In genomic region chr3:21842545-21843291, GRCm38 (mm10) we compare ENCODE assay signal across 15 mouse cellular contexts.
DNase-seq lines count a peak whose midpoint lies in the region; ATAC-seq lines count a peak whose summit lies in the region.
"Had no signal": no experiment of that assay in that cellular context is flagged by ENCODE, and none has a peak within 500 bp of the region (broad histone marks: within the 10 kb centered on the region; RNA-seq: fewer than 3 reads in every experiment).

No protein-coding gene starts in this region.

- no peak overlapping the region for H3K4me3 ChIP-seq in kidney, embryonic 14.5 days (ENCODE audit: low read length)
- H3K4me3 ChIP-seq in midbrain, embryonic 15.5 days = no peak overlapping the region
- no peak overlapping the region for H3K4me3 ChIP-seq in midbrain, embryonic 11.5 days (ENCODE audit: low read depth, low read length)
- H3K4me3 ChIP-seq in neural tube, embryonic 14.5 days (ENCODE audit: low read depth, low read length) = no peak overlapping the region
- H3K4me3 ChIP-seq: midbrain, embryonic 12.5 days had no signal

- ATAC-seq in kidney, embryonic 14.5 days (ENCODE audit: low FRiP score, low TSS enrichment) = no peak; the same call in 1 of the 2 replicates
- ATAC-seq in midbrain, embryonic 15.5 days (replicated peaks) = no peak; the same call in 1 of the 2 replicates
- ATAC-seq in midbrain, embryonic 11.5 days (ENCODE audit: low FRiP score) = no peak
- peak; percentile 56; the same call in 1 of the 2 replicates for ATAC-seq in neural tube, embryonic 14.5 days (ENCODE audit: low read depth)
- ATAC-seq: forebrain, embryonic 16.5 days; inflammation-experienced regulatory T-cells, adult 6 months had no signal

- no peaks in the 10 kb centered on the region; the same call in 1 of the 2 replicates for H3K9me3 ChIP-seq in kidney, embryonic 14.5 days (ENCODE audit: control insufficient read depth, low read length)
- H3K9me3 ChIP-seq in midbrain, embryonic 15.5 days = no peaks in the 10 kb centered on the region
- no peaks in the 10 kb centered on the region for H3K9me3 ChIP-seq in midbrain, embryonic 11.5 days (ENCODE audit: control insufficient read depth, low read length)
- H3K9me3 ChIP-seq in neural tube, embryonic 14.5 days (ENCODE audit: control insufficient read depth, low read length) = no peaks in the 10 kb centered on the region
- H3K9me3 ChIP-seq: midbrain, embryonic 12.5 days had no signal

- H3K4me1 ChIP-seq in kidney, embryonic 14.5 days (ENCODE audit: control insufficient read depth, insufficient read depth, low read length) = no peaks in the 10 kb centered on the region
- H3K4me1 ChIP-seq in midbrain, embryonic 15.5 days = peaks cover 10% of the 10 kb centered on the region; the same call in 1 of the 2 replicates
- no peaks in the 10 kb centered on the region; the same call in 1 of the 2 replicates for H3K4me1 ChIP-seq in midbrain, embryonic 11.5 days (ENCODE audit: control insufficient read depth, insufficient read depth, low read length)
- H3K4me1 ChIP-seq in neural tube, embryonic 14.5 days (ENCODE audit: control insufficient read depth, insufficient read depth, low read length) = peaks cover 5% of the 10 kb centered on the region; the same call in 1 of the 2 replicates

- DNase-seq in adrenal gland, postnatal 14 days = peak; percentile 38
- no peak for DNase-seq in adrenal gland, postnatal 25 days
- no peak for DNase-seq in kidney, adult 9 months
- no peak for DNase-seq in midbrain, embryonic 11.5 days (ENCODE audit: low spot score, missing footprints)
- no peak for DNase-seq in ovary, postnatal 36 days (ENCODE audit: low spot score)
- DNase-seq: gastrocnemius, postnatal 25 days; lung, postnatal 10 days; thymus, adult 18-20 months had no signal

- H3K27ac ChIP-seq in kidney, embryonic 14.5 days (ENCODE audit: low read depth, low read length) = peak overlapping the region; percentile 42; the same call in 1 of the 2 replicates
- 0 out of 2 replicates have a peak overlapping the region, but pooled peaks have one; percentile 27 for H3K27ac ChIP-seq in midbrain, embryonic 15.5 days
- H3K27ac ChIP-seq in midbrain, embryonic 11.5 days (ENCODE audit: low read depth, low read length) = no peak overlapping the region
- peak overlapping the region; percentile 18; the same call in 1 of the 2 replicates for H3K27ac ChIP-seq in neural tube, embryonic 14.5 days (ENCODE audit: low read depth, low read length)
- H3K27ac ChIP-seq: midbrain, embryonic 12.5 days had no signal

- WGBS in kidney, embryonic 14.5 days = 33% methylated on average over 10 of the region's 10 CpGs
- WGBS in midbrain, embryonic 15.5 days = 51% methylated on average over 10 of the region's 10 CpGs
- 83% methylated on average over 10 of the region's 10 CpGs for WGBS in midbrain, embryonic 11.5 days
- 25% methylated on average over 10 of the region's 10 CpGs for WGBS in neural tube, embryonic 14.5 days

- no peak overlapping the region for H3K9ac ChIP-seq in kidney, embryonic 14.5 days (ENCODE audit: low read depth, low read length)
- H3K9ac ChIP-seq in midbrain, embryonic 15.5 days = no peak overlapping the region
- H3K9ac ChIP-seq in midbrain, embryonic 11.5 days (ENCODE audit: low read length) = no peak overlapping the region
- no peak overlapping the region for H3K9ac ChIP-seq in neural tube, embryonic 14.5 days (replicated peaks; ENCODE audit: low read depth, low read length)
- H3K9ac ChIP-seq: midbrain, embryonic 12.5 days had no signal

- no peak overlapping the region for H3K4me2 ChIP-seq in kidney, embryonic 14.5 days (replicated peaks; ENCODE audit: low read depth, low read length)
- no peak overlapping the region for H3K4me2 ChIP-seq in midbrain, embryonic 15.5 days
- H3K4me2 ChIP-seq in midbrain, embryonic 11.5 days = no peak overlapping the region
- no peak overlapping the region; the same call in 1 of the 2 replicates for H3K4me2 ChIP-seq in neural tube, embryonic 14.5 days (ENCODE audit: low read depth, low read length)
- H3K4me2 ChIP-seq: liver, embryonic 11.5 days; midbrain, embryonic 12.5 days had no signal

- H3K27me3 ChIP-seq in kidney, embryonic 14.5 days (ENCODE audit: control insufficient read depth, insufficient read depth, low read length) = no peaks in the 10 kb centered on the region
- H3K27me3 ChIP-seq in midbrain, embryonic 15.5 days (replicated peaks) = no peaks in the 10 kb centered on the region
- H3K27me3 ChIP-seq in midbrain, embryonic 11.5 days (ENCODE audit: control insufficient read depth, insufficient read depth, low read length) = no peaks in the 10 kb centered on the region
- no peaks in the 10 kb centered on the region for H3K27me3 ChIP-seq in neural tube, embryonic 14.5 days (ENCODE audit: control insufficient read depth, insufficient read depth, low read length)
- H3K27me3 ChIP-seq: midbrain, embryonic 12.5 days had no signal

- no peaks in the 10 kb centered on the region for H3K36me3 ChIP-seq in kidney, embryonic 14.5 days (ENCODE audit: control insufficient read depth, insufficient read depth, low read length)
- no peaks in the 10 kb centered on the region for H3K36me3 ChIP-seq in midbrain, embryonic 15.5 days (replicated peaks)
- no peaks in the 10 kb centered on the region for H3K36me3 ChIP-seq in midbrain, embryonic 11.5 days (ENCODE audit: control insufficient read depth, insufficient read depth, low read length)
- H3K36me3 ChIP-seq in neural tube, embryonic 14.5 days (ENCODE audit: control insufficient read depth, insufficient read depth, low read length) = no peaks in the 10 kb centered on the region
- H3K36me3 ChIP-seq: midbrain, embryonic 12.5 days had no signal
